Mouse (Mus musculus): ENCODE results near the gene Osbp2. TPM values are rescaled to one million over a fixed set of nuclear protein-coding genes. Genes with fewer than 3 reads are reported as not detected.

Gene Osbp2
- polyA plus RNA-seq, 1 experiment from 2014 or later, result 33.1 TPM

DNA sequence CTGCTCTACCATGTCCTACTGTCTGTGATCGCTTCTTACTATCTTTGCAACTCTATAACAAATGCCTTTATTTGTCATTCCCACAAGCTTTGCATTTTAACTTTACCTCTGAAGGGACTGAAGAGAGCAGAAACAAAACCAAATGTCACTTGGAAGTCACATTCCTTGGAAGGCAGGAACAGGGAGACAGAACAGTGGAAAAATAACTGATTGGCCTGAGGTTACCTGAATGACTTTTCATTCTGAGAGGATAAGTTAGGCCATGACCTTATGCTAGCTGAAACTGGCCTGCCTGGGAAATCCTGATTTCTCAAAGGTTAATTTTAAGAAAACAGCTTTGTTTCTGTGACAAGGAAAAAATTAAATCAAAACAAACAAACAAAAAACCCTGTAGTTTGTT lies 32.2 kb upstream of the Osbp2 start:
- ATAC-seq (ENCODE audit: low FRiP score, low read depth), result no peak
- 85% methylated on average over 1 of the region's 1 CpGs for WGBS
- no peak overlapping the region for H3K4me3 ChIP-seq
- no peak overlapping the region for H3K9ac ChIP-seq
- no peak overlapping the region for H3K27ac ChIP-seq (replicated peaks)
- peaks cover 14% of the 10 kb centered on the region for H3K36me3 ChIP-seq
- no peaks in the 10 kb centered on the region for H3K27me3 ChIP-seq
- peaks cover 17% of the 10 kb centered on the region for H3K4me1 ChIP-seq (replicated peaks)
- no peaks in the 10 kb centered on the region for H3K9me3 ChIP-seq
- no peak overlapping the region; the same call in 1 of the 2 replicates for H3K4me2 ChIP-seq

DNA sequence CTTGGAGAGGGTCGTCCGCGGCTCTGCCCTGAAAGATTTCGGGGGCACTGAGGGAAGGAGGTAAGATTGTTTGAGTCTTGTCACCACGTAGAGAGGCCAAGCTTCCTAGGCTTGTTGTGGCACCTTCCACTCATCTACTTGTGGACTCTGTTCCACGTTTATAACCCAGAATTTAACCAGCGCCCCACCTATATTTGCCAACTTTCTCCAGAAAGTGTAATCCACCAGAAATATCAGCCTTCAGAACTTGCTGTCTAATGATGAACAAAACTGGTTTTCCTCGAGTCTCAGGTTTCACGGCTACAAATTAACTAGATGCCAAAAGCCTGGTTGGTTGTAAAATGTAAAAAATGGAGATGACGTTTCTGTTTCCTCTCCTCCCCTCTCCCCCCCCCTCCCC lies 31.8 kb upstream of the Osbp2 start:
- Histone ChIP-seq H3K9ac (peak overlapping the region; percentile 48), H3K9me3 (no peaks in the 10 kb centered on the region), H3K27me3 (no peaks in the 10 kb centered on the region), H3K27ac (replicated peaks) (peak overlapping the region; percentile 77), H3K36me3 (peaks cover 14% of the 10 kb centered on the region), H3K4me2 (peak overlapping the region; percentile 83), H3K4me3 (peak overlapping the region; percentile 49), H3K4me1 (replicated peaks) (peaks cover 17% of the 10 kb centered on the region)
- 4% methylated on average over 10 of the region's 10 CpGs for WGBS
- no peak for ATAC-seq (ENCODE audit: low FRiP score, low read depth)

DNA sequence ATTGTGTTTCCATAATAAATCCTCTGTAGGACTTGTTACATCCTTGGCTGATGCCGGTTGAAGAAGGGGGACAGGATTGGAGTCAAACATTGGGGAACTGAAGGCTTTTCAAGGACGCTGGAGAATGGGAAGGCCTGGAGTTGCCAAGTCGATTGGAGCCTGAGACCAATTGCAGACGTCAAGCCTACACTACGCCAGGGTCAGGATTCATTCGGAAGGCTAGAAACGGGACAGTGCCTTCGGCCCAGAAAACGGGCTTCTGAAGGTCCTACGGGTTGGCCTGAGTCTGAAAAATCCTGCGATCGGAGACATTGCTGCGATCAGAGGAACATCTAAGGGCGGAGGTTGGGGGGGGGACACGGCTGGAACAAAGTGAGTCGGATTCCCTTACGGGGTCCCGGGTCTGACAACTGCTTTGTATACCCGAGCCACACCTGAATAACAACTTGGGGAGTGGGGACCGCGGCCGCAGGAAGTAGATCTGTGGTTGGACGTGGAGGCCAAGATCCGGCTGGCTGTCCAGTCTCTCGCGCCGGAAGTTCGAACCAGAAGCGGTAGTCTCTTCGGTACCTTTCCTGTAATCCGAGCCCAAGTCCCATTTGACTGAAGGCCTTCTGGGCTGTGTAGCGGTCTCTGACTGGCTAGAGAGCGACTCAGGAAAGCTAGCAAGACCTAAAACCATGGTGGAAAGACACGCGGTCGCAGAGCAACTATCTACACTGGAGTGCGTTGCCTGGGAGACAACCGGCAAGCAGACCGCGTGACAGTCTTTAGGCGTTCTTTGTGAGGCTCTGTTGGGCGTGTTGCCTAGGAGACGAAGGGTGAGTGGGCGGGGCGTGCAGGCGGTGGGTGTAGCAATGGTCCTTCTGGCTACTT lies 30.9 kb upstream of the Osbp2 start, which contains the start of the genes 4921536K21Rik and Dusp18:
4921536K21Rik (minus strand) TSS at position 693 of the 876 bp plus-strand sequence.
Dusp18 (plus strand) TSS at position 835 of the 876 bp plus-strand sequence.
- Histone ChIP-seq H3K4me1 (replicated peaks) (peaks cover 17% of the 10 kb centered on the region), H3K4me3 (peak within 1 kb of the TSS; percentile 49), H3K36me3 (peaks cover 14% of the 10 kb centered on the region), H3K27me3 (no peaks in the 10 kb centered on the region), H3K9me3 (no peaks in the 10 kb centered on the region), H3K27ac (replicated peaks) (peak within 1 kb of the TSS; percentile 77), H3K4me2 (peak within 1 kb of the TSS; percentile 83), H3K9ac (peak within 1 kb of the TSS; percentile 48)
- WGBS, result 1% methylated on average over 46 of the region's 46 CpGs
- ATAC-seq (ENCODE audit: low FRiP score, low read depth), result peak; percentile 99

DNA sequence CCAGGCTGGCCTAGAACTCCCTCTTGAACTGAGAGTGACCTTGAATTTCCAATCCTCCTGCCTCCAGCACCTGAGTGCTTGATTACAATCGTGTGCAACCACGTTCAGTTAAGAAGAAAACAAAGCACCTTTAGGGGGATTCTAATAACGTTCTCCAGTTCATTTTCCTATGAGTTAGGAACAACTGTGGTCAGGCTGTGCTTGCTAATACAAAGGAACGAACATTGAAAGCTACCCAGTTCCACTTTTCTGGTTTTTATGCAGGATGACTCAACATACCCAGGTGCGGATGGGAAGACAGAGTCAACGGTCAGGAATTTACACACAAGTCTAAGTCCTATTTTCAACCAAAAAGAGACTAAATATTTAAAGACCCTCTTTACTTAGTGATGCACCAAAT lies 30.3 kb upstream of the Osbp2 start:
- no peak for ATAC-seq (ENCODE audit: low FRiP score, low read depth)
- Histone ChIP-seq H3K9me3 (no peaks in the 10 kb centered on the region), H3K27ac (replicated peaks) (no peak overlapping the region), H3K27me3 (no peaks in the 10 kb centered on the region), H3K9ac (no peak overlapping the region), H3K36me3 (peaks cover 14% of the 10 kb centered on the region), H3K4me3 (peak overlapping the region; percentile 49; the same call in 1 of the 2 replicates), H3K4me2 (peak overlapping the region; percentile 83), H3K4me1 (replicated peaks) (peaks cover 12% of the 10 kb centered on the region)
- 82% methylated on average over 6 of the region's 6 CpGs for WGBS

DNA sequence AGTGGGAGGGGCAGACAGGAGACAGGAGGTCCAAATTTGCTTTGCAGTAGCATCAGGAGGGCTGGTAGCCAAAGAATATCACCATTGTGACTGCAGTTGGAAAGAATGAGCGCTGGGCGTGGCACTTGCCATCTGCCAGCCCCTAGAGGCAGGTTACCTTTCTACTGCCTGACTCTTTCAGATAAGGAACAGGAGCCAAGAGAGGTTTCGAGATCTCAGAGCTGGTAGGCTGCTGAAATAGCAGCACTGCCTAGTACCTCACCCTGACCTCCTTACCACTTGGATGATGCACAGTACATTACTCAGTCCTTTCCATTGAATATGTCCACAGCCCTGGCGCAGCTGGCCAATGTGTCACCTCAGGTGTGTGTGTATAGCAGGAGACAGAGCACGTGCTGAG lies 23.6 kb upstream of the Osbp2 start:
- 75% methylated on average over 5 of the region's 5 CpGs for WGBS
- Histone ChIP-seq H3K4me2 (no peak overlapping the region), H3K27me3 (no peaks in the 10 kb centered on the region), H3K27ac (replicated peaks) (no peak overlapping the region), H3K9ac (no peak overlapping the region), H3K9me3 (no peaks in the 10 kb centered on the region), H3K4me1 (replicated peaks) (no peaks in the 10 kb centered on the region), H3K4me3 (no peak overlapping the region), H3K36me3 (no peaks in the 10 kb centered on the region)
- ATAC-seq (ENCODE audit: low FRiP score, low read depth), result no peak

DNA sequence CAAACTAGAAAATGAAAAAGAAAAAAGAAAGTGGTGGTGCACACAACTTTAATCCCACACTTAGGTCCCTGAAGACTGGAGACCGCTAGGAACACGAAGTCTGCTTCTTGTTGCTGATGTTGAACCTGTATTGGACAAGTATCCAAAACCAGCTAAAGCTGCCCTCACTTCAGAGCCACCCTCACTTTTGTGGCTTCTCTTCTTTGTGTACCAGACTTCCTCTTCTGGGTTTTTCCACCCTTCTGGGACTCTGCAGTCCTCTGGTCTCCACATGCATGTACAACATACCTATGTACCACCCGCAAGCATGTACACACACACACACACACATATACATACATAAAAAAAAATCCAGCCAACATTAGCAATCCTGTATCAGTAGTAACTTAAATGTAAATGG lies 20.0 kb upstream of the Osbp2 start:
- Histone ChIP-seq H3K9ac (no peak overlapping the region), H3K27ac (replicated peaks) (no peak overlapping the region), H3K36me3 (no peaks in the 10 kb centered on the region), H3K4me3 (no peak overlapping the region), H3K27me3 (no peaks in the 10 kb centered on the region), H3K4me1 (replicated peaks) (no peaks in the 10 kb centered on the region), H3K9me3 (no peaks in the 10 kb centered on the region), H3K4me2 (no peak overlapping the region)
- no peak for ATAC-seq (ENCODE audit: low FRiP score, low read depth)
- 95% methylated on average over 3 of the region's 3 CpGs for WGBS

DNA sequence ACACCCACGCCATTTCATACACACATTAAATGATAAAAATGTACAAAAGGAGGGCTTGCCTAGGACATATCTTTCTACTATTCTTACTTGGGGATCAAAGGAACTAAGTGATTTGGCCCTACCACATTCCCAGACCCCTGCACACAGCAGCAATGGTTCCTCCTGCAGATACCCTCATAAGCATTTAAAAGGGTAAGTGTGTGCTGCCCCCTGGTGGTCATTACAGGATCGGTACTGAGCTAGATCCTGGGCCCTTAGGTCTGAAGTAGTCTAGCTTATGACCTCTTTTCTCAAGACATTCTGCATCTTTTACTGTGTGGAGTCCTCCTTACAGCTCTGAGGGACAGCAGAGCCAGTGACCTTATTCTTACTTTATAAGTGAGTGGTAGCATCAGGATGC lies 16.1 kb upstream of the Osbp2 start:
- Histone ChIP-seq H3K27ac (replicated peaks) (no peak overlapping the region), H3K4me1 (replicated peaks) (no peaks in the 10 kb centered on the region), H3K9me3 (no peaks in the 10 kb centered on the region), H3K4me3 (no peak overlapping the region), H3K27me3 (no peaks in the 10 kb centered on the region), H3K9ac (no peak overlapping the region), H3K36me3 (no peaks in the 10 kb centered on the region), H3K4me2 (no peak overlapping the region)
- no peak for ATAC-seq (ENCODE audit: low FRiP score, low read depth)
- WGBS, result 43% methylated on average over 2 of the region's 2 CpGs

DNA sequence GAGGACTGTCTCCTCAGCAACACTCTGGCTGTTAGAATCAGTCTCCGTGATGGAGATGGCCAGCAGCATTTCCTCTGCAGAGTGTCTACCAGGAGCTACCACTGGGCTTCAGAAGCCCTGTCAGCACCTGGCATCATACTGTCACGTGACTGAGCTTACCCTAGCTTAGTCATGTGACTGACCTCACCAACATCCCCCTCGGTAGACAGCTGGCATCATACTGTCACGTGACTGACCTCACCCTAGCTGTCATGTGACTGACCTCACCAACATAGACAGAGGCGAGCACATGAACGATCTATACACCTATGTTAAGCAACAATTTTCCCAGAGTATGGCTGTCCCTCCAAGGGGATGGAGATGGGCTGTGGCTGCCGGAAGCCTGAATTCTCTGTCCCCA lies 15.0 kb upstream of the Osbp2 start:
- no peaks in the 10 kb centered on the region for H3K4me1 ChIP-seq (replicated peaks)
- no peak for ATAC-seq (ENCODE audit: low FRiP score, low read depth)

DNA sequence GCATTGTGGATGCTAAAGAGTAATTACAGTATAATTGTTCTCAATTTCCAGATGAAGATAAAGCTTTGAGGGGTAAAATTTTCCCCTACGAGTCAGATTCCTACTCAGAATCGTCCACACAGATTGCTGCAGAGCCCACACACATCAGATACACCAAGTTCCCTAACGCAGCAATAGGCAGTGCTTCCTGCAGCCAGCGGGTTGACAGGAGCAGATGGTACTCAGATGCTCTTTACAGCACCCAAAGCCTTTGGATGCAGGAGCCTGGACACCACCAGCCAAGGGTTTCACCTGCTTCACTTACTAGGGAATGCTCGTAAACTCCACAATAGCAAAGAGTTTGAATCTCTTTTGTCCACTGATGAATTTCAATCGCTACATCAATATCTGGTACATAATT lies 12.7 kb upstream of the Osbp2 start:
- H3K4me1 ChIP-seq (replicated peaks), result no peaks in the 10 kb centered on the region
- H3K4me2 ChIP-seq, result no peak overlapping the region
- no peak overlapping the region for H3K27ac ChIP-seq (replicated peaks)
- no peak overlapping the region for H3K9ac ChIP-seq
- H3K27me3 ChIP-seq, result no peaks in the 10 kb centered on the region
- no peaks in the 10 kb centered on the region for H3K9me3 ChIP-seq
- ATAC-seq (ENCODE audit: low FRiP score, low read depth), result no peak
- WGBS, result 77% methylated on average over 6 of the region's 6 CpGs
- H3K4me3 ChIP-seq, result no peak overlapping the region
- H3K36me3 ChIP-seq, result no peaks in the 10 kb centered on the region

More for the DNA sequence above, 15.0 kb upstream of the Osbp2 start:
- no peaks in the 10 kb centered on the region for H3K27me3 ChIP-seq
- H3K9ac ChIP-seq, result no peak overlapping the region
- H3K4me3 ChIP-seq, result no peak overlapping the region
- no peak overlapping the region for H3K27ac ChIP-seq (replicated peaks)
- 83% methylated on average over 7 of the region's 7 CpGs for WGBS
- no peaks in the 10 kb centered on the region for H3K9me3 ChIP-seq
- H3K4me2 ChIP-seq, result no peak overlapping the region
- H3K36me3 ChIP-seq, result no peaks in the 10 kb centered on the region

DNA sequence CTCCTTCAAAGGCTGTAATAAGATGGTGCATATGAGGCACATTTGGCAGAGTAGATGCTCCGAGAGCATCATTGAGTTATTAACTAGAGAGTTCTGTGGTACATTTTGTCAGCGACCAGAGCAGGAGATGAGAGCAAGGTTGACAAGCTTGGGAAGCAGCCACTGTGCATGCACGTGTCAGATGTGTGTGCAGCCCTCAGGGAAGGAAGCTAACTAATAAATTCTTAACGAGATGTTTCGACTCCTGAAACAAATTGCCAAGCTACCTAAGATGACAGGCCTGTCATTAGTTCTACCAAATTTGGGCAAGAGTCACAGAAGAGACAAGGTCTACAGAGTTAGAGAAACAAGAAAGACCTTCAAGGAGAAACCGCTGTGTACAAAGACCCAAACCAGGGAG lies 640 bp upstream of the Osbp2 start:
- 24% methylated on average over 6 of the region's 6 CpGs for WGBS
- Histone ChIP-seq H3K9me3 (no peaks in the 10 kb centered on the region), H3K4me3 (peak overlapping the region; percentile 52), H3K27me3 (peaks cover 10% of the 10 kb centered on the region; the same call in 1 of the 2 replicates), H3K4me2 (peak overlapping the region; percentile 70), H3K4me1 (replicated peaks) (peaks cover 23% of the 10 kb centered on the region), H3K9ac (0 out of 2 replicates have a peak overlapping the region, but pooled peaks have one; percentile 52), H3K27ac (replicated peaks) (peak overlapping the region; percentile 54; the same call in 1 of the 2 replicates), H3K36me3 (no peaks in the 10 kb centered on the region)
- no peak for ATAC-seq (ENCODE audit: low FRiP score, low read depth)

DNA sequence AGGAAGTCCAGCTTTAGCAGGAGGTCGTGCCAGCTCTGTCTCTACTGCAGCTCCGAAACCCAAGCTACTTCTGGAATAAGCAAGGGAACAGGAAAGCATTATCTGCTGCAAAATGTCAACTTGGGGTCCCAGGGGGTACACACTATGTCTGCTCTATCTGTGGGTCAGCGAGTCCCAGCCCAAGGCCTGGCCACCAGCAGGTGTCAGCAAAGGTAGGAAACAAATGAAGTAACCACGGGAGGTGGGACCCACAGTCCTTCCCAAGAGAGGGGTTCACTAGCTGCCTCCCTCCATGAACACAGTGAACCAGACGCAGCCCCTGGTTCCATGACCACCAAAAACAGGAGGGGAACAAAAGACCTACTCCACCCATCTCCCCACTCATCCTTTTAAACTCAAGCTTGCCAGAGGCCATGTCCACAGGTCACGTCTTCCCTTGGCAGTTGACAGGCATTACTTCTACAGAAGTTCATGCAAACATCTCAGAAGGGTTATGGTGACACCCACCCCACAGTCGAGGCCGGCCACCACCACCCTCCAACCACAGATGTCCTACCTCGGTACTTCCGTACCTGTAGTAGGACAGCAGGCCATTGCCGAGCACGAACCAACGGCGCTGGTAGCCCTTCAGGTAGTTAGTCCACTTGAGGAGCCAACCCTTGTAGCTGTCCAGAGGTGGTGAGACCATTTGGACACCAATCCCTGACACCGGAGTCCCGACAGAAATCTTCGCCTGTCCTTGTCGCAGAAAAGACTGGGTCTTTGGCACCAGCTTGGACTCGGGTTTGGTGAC lies 846 bp downstream of the Osbp2 start:
- Histone ChIP-seq H3K36me3 (no peaks in the 10 kb centered on the region), H3K9me3 (no peaks in the 10 kb centered on the region), H3K4me2 (peak overlapping the region; percentile 70), H3K4me3 (peak overlapping the region; percentile 52), H3K27ac (replicated peaks) (no peak overlapping the region), H3K4me1 (replicated peaks) (peaks cover 23% of the 10 kb centered on the region), H3K27me3 (peaks cover 10% of the 10 kb centered on the region; the same call in 1 of the 2 replicates), H3K9ac (peak overlapping the region; percentile 52; the same call in 1 of the 2 replicates)
- WGBS, result 75% methylated on average over 19 of the region's 19 CpGs
- ATAC-seq (ENCODE audit: low FRiP score, low read depth), result no peak

DNA sequence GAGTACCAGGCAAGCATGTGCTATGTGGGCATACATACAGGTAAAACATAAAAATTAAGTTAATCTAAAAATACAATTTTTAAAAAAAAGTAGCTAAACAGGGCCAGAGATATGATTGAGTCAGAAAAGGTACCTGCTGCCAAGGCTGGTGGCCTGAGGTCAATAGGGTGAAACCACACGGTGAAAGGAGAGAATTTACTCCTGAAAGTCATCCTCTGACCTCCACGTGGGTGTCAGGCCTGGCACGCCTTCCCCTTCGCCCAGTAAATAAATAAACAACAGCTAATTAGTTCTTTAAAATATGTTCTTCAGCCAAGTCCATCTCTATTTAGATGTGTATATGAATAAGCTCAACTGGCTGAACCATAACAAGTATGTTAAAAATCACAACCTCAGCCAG lies 3.3 kb downstream of the Osbp2 start:
- no peak overlapping the region for H3K9ac ChIP-seq
- no peak overlapping the region for H3K4me3 ChIP-seq
- peaks cover 23% of the 10 kb centered on the region for H3K4me1 ChIP-seq (replicated peaks)
- no peaks in the 10 kb centered on the region for H3K9me3 ChIP-seq
- H3K36me3 ChIP-seq, result no peaks in the 10 kb centered on the region
- ATAC-seq (ENCODE audit: low FRiP score, low read depth), result no peak
- H3K4me2 ChIP-seq, result no peak overlapping the region
- H3K27ac ChIP-seq (replicated peaks), result no peak overlapping the region
- 87% methylated on average over 4 of the region's 4 CpGs for WGBS
- H3K27me3 ChIP-seq, result peaks cover 7% of the 10 kb centered on the region; the same call in 1 of the 2 replicates
